Mouse (Mus musculus): ENCODE data around the gene Mmp7.

DNA sequence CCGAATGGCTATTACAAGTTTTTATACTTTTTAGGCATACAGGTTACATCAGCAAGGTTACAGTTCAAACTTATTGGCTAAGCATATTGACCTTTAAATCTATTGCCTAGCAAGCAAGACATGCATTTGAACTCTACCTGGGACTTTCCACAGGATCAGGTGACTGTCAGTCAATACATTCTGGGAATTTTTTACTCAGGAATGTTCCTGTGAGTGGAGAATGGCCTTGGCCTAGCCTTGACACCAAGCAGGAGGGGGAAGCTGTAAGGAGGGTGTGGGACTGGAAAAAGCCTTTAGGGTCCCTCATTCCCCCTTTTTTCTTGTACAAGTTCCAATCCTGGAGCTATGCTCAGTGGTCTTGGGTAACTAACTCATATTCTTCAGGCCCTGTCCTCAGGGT lies 30.5 kb upstream of the Mmp7 start:
- TF ChIP-seq CTCF (IDR thresholded peaks at IDR 0.05; ENCODE audit: low read depth) (no peak), EP300 (IDR thresholded peaks at IDR 0.05; ENCODE audit: low read depth) (no peak)
